Mouse (Mus musculus): ENCODE measurements around the gene Nubp1. TPM values are rescaled to one million over a fixed set of nuclear protein-coding genes. Genes with fewer than 3 reads are reported as not detected.

Gene Nubp1
- polyA plus RNA-seq, 1 experiment from 2014 or later = 36.6 TPM

DNA sequence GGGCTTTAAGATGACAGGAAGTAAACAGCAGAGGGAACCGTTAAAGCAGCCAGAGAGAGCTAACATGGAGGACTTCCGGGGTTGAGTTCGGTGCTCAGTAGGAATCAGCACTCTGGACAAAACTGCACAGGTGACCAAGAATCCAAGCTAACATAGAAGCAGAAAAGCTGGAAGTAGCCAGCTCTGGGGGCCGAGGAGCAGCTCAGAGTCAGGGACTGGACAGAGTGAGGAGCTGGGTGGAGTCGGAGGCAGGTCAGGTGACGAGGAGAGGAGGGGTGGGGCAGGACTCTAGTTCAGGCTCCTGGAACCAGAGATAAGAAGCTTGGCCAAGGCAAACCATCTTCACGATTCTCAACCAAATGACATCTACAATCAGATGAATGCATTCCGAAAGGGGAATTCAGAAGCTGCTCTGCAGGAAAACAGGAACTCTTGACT lies 27.7 kb upstream of the Nubp1 start:
- ATAC-seq (ENCODE audit: extremely low read depth, insufficient number of reproducible peaks, low FRiP score, low TSS enrichment) = peak; percentile 85
- WGBS = 19% methylated on average over 8 of the region's 8 CpGs

DNA sequence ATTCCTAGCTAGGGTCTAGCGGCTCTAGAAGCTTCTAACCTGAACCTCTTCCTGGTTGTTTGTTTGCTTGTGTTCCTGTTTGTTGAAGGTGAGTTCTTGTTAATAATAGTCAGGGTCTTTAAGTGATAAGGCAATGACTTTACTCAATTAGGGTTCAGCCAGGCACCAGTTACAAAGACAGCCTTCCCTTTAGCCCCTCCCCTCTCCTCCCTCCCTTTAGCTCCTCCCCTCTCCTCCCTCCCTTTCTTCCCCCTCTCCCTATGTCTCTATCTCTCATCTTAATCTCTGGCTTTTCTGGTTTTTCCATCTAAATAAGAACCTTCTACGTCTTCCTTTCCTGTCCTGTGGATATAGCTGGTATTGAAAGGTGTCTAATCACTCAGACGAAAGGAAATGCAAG lies 27.2 kb upstream of the Nubp1 start:
- no peak for ATAC-seq (ENCODE audit: extremely low read depth, insufficient number of reproducible peaks, low FRiP score, low TSS enrichment)
- WGBS = 57% methylated on average over 3 of the region's 3 CpGs
- Histone ChIP-seq H3K9ac (no peak overlapping the region), H3K9me3 (no peaks in the 10 kb centered on the region), H3K27me3 (replicated peaks) (peaks cover 5% of the 10 kb centered on the region; the same call in 1 of the 2 replicates), H3K27ac (replicated peaks) (0 out of 2 replicates have a peak overlapping the region, but pooled peaks have one; percentile 24), H3K4me1 (peaks cover 5% of the 10 kb centered on the region), H3K4me3 (peak overlapping the region; percentile 34; the same call in 1 of the 2 replicates), H3K36me3 (no peaks in the 10 kb centered on the region), H3K4me2 (peak overlapping the region; percentile 57)

More for the DNA sequence above, 27.7 kb upstream of the Nubp1 start:
- Histone ChIP-seq H3K4me3 (peak overlapping the region; percentile 34), H3K36me3 (no peaks in the 10 kb centered on the region), H3K4me2 (peak overlapping the region; percentile 57), H3K27ac (replicated peaks) (0 out of 2 replicates have a peak overlapping the region, but pooled peaks have one; percentile 24), H3K4me1 (peaks cover 10% of the 10 kb centered on the region), H3K27me3 (replicated peaks) (peaks cover 9% of the 10 kb centered on the region; the same call in 1 of the 2 replicates), H3K9ac (no peak overlapping the region), H3K9me3 (no peaks in the 10 kb centered on the region)

DNA sequence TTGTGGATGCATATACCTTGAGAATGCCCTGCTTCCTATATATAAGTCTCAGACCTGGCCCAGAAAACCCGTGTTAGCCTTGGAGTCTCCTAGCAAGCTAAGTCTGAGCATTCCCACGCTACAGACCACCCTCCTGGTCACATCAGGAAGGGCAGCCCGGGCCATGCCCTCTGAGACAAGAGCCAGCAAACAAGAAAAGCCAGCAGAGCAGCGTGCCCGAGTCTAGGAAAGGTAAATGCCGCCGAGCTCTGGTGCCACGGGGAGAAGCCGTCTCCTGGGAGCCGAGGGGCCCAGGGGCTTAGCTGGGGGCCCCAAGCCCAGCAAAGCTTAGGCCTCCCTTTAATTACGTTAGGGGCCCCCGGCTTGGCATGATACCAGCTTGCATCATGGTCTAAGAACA lies 26.5 kb upstream of the Nubp1 start:
- peak overlapping the region; percentile 57; the same call in 1 of the 2 replicates for H3K4me2 ChIP-seq
- H3K27me3 ChIP-seq (replicated peaks) = peaks cover 5% of the 10 kb centered on the region; the same call in 1 of the 2 replicates
- H3K4me3 ChIP-seq = no peak overlapping the region
- H3K9ac ChIP-seq = no peak overlapping the region
- H3K9me3 ChIP-seq = no peaks in the 10 kb centered on the region
- WGBS = 83% methylated on average over 12 of the region's 12 CpGs
- no peaks in the 10 kb centered on the region for H3K36me3 ChIP-seq
- H3K27ac ChIP-seq (replicated peaks) = no peak overlapping the region
- peaks cover 5% of the 10 kb centered on the region for H3K4me1 ChIP-seq
- no peak for ATAC-seq (ENCODE audit: extremely low read depth, insufficient number of reproducible peaks, low FRiP score, low TSS enrichment)

DNA sequence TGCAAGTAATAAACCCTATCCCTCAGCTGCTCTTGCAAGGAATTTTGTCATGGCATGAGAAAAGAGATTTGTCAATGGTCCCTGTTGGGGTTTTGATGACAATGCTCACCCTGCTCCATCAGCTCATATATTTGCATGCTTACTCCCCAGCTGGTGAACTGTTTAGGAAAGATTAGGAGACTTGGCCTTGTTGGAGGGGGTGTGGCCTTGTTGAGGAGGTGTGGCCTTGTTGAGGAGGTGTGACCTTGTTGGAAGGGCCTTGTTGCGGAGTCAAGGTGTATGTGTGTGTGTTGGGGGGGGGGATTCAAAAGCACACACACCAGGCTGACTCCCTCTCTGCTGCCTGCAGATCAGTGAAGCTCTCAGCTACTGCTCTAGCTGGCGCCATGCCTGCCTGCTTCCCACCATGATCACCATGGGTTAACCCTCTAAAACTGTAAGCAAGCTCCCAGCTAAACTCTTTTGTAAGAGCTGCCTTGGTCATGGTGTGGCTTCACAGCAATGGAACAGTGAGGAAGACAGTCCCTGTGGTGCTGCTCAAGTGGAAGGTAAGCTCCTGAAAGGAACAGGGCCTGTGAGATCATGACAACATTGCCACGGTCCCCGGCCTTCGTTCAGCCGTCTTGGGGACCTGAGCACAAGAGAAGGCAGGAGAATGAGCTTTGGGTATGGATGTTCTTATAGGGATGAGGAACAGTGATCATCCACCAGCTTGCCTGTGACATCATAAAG lies 22.9 kb upstream of the Nubp1 start:
- H3K4me1 ChIP-seq = peaks cover 5% of the 10 kb centered on the region
- no peak for ATAC-seq (ENCODE audit: extremely low read depth, insufficient number of reproducible peaks, low FRiP score, low TSS enrichment)

DNA sequence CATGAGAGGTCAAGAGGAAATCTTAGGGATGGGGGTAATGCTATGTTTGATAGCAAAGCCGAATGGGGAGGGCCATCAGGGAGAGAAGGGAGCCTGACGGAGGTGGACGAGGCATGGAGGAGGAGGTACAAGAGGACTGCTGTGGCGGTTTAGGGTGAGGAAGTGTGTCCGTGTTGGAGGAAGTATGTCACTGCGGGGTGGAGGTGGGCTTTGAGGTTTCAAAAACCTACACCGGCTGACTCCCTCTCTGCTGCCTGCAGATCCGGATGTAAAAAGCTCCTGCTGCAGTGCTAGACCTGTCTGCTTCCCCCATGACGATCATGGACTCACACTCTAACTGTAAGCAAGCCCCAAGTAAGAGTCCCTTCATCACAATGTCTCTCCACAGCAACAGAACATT lies 19.2 kb upstream of the Nubp1 start:
- Histone ChIP-seq H3K27ac (replicated peaks) (no peak overlapping the region), H3K4me2 (no peak overlapping the region), H3K4me3 (no peak overlapping the region), H3K9ac (no peak overlapping the region), H3K36me3 (no peaks in the 10 kb centered on the region), H3K27me3 (replicated peaks) (peaks cover 29% of the 10 kb centered on the region), H3K4me1 (peaks cover 8% of the 10 kb centered on the region), H3K9me3 (no peaks in the 10 kb centered on the region)
- no peak for ATAC-seq (ENCODE audit: extremely low read depth, insufficient number of reproducible peaks, low FRiP score, low TSS enrichment)
- 75% methylated on average over 9 of the region's 9 CpGs for WGBS

More for the DNA sequence above, 22.9 kb upstream of the Nubp1 start:
- H3K27ac ChIP-seq (replicated peaks) = no peak overlapping the region
- H3K27me3 ChIP-seq (replicated peaks) = peaks cover 2% of the 10 kb centered on the region; the same call in 1 of the 2 replicates
- WGBS = 82% methylated on average over 6 of the region's 6 CpGs
- H3K36me3 ChIP-seq = no peaks in the 10 kb centered on the region
- H3K9me3 ChIP-seq = no peaks in the 10 kb centered on the region
- no peak overlapping the region for H3K4me3 ChIP-seq
- H3K4me2 ChIP-seq = no peak overlapping the region
- no peak overlapping the region for H3K9ac ChIP-seq

DNA sequence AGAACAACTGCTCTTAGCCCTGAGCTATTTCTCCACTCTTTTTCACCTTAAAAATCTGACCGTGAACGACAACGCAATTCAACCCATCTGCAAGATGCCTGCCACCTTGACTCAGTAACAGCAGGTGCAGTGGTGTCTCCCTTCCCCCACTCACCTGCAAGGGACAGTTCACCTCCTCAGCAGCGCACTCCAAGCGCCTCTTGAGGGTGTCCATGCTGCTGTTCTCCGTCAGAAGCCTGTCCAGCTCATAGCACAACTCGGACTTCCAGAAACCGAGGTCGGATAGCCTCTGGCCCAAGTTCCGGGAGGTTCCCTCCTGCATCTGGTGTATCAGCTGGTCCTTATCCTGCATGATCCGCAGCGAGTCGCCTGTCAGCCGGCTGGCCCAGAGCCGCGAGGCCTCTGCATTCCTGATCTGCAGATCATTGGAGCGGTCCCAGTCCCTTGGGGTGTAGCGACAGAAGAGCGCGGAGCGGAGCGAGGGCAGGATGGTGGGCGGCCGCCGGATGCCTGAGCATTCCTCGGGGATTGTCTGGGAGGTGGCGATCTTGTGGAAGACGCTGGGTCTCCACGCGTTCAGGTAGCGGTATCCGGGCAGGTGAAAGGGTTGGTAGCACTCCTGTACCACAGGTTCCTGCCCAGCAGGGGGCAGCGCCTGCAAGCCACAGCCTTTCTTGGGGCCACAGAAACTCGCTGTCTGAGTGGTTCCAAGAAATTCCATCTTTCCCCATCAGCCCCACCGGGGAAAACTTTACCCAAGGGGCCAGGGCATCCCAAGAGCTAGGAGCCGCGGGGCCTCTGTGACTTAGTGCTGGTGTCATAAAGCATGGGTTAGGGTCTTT lies 16.8 kb upstream of the Nubp1 start, which contains the start of gene Tekt5:
Gene Tekt5, minus strand, starts transcription at position 792 of the 842 bp plus-strand sequence.
- Histone ChIP-seq H3K36me3 (no peaks in the 10 kb centered on the region), H3K4me2 (peak within 1 kb of the TSS; percentile 75), H3K27ac (replicated peaks) (no peak within 1 kb of the TSS), H3K4me1 (peaks cover 8% of the 10 kb centered on the region), H3K9ac (peak within 1 kb of the TSS; percentile 70), H3K27me3 (replicated peaks) (peaks cover 29% of the 10 kb centered on the region), H3K4me3 (peak within 1 kb of the TSS; percentile 46), H3K9me3 (no peaks in the 10 kb centered on the region)
- no peak for ATAC-seq (ENCODE audit: extremely low read depth, insufficient number of reproducible peaks, low FRiP score, low TSS enrichment)
- 9% methylated on average over 37 of the region's 37 CpGs for WGBS

DNA sequence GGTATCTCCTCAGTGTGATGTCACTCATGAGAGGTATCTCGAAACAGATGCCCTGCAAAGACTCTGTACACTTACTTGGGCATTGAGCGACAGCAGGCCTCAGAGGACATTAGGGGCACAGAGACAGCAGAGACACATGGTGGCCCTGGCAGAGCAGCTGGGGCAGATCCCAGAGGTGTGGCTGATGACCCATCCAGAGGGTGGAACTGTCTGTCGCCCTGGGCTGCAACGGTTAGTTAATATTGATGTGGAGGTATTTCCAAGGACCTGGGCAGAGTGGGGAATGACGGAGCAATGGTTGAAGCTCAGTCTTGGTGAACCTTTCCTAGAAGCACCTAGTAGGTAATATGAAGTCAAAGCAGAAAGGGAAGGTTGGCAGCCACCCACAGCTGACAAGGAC lies 13.0 kb upstream of the Nubp1 start:
- Histone ChIP-seq H3K4me1 (peaks cover 8% of the 10 kb centered on the region), H3K27me3 (replicated peaks) (peaks cover 28% of the 10 kb centered on the region), H3K36me3 (no peaks in the 10 kb centered on the region), H3K9ac (no peak overlapping the region), H3K9me3 (no peaks in the 10 kb centered on the region), H3K4me3 (no peak overlapping the region), H3K27ac (replicated peaks) (no peak overlapping the region), H3K4me2 (no peak overlapping the region)
- WGBS = 52% methylated on average over 5 of the region's 5 CpGs
- no peak for ATAC-seq (ENCODE audit: extremely low read depth, insufficient number of reproducible peaks, low FRiP score, low TSS enrichment)

DNA sequence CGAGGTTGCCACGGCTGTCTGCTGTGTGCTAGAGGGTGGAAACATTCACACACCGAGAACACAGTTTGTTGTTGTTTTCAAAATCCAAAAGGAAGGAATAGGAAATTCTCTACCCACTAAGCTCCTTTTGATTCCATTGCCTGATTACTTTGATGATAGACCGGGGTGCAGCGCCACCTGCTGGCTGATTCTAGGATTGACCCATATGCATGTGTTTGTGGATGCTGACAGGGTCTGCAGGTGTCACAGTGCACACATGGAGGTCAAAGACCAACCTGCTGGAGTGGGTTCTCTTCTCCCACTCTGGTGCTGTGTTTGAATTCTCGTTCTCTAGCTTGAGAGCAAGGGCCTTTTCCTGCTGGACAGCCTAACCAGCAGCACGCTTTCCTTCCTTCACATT lies 12.6 kb upstream of the Nubp1 start:
- Histone ChIP-seq H3K4me1 (peaks cover 8% of the 10 kb centered on the region), H3K27ac (replicated peaks) (no peak overlapping the region), H3K36me3 (no peaks in the 10 kb centered on the region), H3K27me3 (replicated peaks) (peaks cover 24% of the 10 kb centered on the region), H3K9ac (no peak overlapping the region), H3K4me3 (no peak overlapping the region), H3K9me3 (no peaks in the 10 kb centered on the region), H3K4me2 (no peak overlapping the region)
- 31% methylated on average over 7 of the region's 7 CpGs for WGBS
- ATAC-seq (ENCODE audit: extremely low read depth, insufficient number of reproducible peaks, low FRiP score, low TSS enrichment) = no peak

DNA sequence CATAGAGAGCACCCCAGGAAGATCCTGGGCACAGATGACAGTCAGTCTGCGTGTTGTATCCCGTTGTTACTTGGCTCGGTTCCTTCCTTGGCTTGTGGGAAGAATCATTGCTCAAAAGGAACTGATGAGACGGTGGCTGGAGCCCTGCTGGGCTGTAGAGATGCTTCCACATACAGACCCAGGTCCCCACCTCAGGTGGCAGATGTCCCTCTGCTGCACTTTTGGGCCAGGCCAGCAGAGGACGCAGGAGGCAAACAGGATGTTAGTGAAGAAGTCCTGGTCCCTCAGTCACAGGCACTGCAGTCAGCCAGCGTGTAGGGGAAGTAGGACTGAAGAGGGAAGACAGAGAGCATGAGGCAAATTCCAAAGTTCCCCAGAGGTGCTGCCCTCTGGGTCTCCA lies 4.2 kb downstream of the Nubp1 start:
- Histone ChIP-seq H3K4me2 (no peak overlapping the region), H3K9me3 (no peaks in the 10 kb centered on the region), H3K4me1 (peaks cover 15% of the 10 kb centered on the region), H3K9ac (no peak overlapping the region), H3K4me3 (no peak overlapping the region), H3K36me3 (peaks cover 77% of the 10 kb centered on the region), H3K27me3 (replicated peaks) (no peaks in the 10 kb centered on the region), H3K27ac (replicated peaks) (no peak overlapping the region)
- 84% methylated on average over 6 of the region's 6 CpGs for WGBS
- ATAC-seq (ENCODE audit: extremely low read depth, insufficient number of reproducible peaks, low FRiP score, low TSS enrichment) = no peak

DNA sequence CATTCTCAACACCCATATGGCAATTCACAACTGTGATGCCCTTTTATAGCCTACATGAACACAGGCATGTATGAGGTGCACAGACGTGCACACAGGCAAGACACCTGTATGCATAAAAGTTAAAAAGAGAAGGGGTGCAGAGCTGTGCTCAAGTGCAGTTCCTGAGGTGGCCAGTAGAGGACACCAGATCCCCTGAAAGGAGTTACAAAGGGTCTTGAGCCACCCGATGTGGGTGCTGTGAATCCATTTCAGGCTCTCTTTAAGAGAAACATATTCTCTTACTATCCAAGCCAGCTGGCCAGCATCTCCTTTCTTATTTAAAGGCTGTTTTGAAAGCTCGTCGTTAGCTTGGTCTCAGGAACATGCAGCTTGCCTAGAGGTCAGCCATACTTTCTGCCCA lies 5.1 kb downstream of the Nubp1 start:
- Histone ChIP-seq H3K27ac (replicated peaks) (no peak overlapping the region), H3K4me3 (no peak overlapping the region), H3K4me1 (peaks cover 9% of the 10 kb centered on the region), H3K27me3 (replicated peaks) (no peaks in the 10 kb centered on the region), H3K9ac (no peak overlapping the region), H3K4me2 (no peak overlapping the region), H3K36me3 (peaks cover 86% of the 10 kb centered on the region), H3K9me3 (no peaks in the 10 kb centered on the region)
- ATAC-seq (ENCODE audit: extremely low read depth, insufficient number of reproducible peaks, low FRiP score, low TSS enrichment) = no peak
- 95% methylated on average over 4 of the region's 4 CpGs for WGBS

DNA sequence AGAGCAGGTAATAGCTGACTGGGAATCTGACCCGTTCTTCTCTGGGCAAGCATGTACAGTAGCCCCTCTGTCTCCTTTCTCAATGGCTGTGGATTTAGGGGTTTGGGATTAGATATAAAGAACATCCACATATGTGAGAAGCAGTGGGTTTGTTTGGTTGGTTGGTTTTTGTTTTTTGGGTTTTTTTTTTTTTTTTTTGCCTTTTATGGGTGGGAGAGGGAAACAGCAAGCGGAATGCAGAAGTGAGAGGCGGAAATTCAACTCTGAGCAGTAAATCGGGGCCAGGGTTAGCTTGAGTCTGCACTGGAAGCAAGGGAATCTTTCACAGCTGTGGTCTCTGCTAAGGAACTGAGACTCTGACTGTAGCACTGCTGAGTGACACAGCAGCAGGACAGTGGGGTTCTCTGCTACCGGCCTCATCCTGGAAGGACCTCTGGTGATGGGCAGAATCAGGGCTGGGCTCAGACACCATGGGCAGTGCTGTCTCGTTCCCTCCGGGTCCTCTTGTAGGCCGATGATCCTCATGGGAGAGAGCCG lies 6.0 kb downstream of the Nubp1 start:
- no peak overlapping the region for H3K4me3 ChIP-seq
- no peak for ATAC-seq (ENCODE audit: extremely low read depth, insufficient number of reproducible peaks, low FRiP score, low TSS enrichment)
- H3K27ac ChIP-seq (replicated peaks) = no peak overlapping the region
- no peaks in the 10 kb centered on the region for H3K9me3 ChIP-seq
- WGBS = 89% methylated on average over 9 of the region's 9 CpGs
- no peak overlapping the region for H3K9ac ChIP-seq
- no peaks in the 10 kb centered on the region for H3K27me3 ChIP-seq (replicated peaks)
- peaks cover 95% of the 10 kb centered on the region for H3K36me3 ChIP-seq
- no peak overlapping the region for H3K4me2 ChIP-seq
- H3K4me1 ChIP-seq = peaks cover 3% of the 10 kb centered on the region

All from heart, embryonic 13.5 days (tissue).